Mouse (Mus musculus) midbrain, embryonic 12.5 days (tissue): ENCODE results near the gene Ddx41. TPM values are rescaled to one million over a fixed set of nuclear protein-coding genes. Genes with fewer than 3 reads are reported as not detected.

Experiments used
- ATAC-seq: fragments of 200-750 bp; cut with Nextera tagmentation; 2 replicates; pipeline ENCODE4 v1.8.0; 2017; ENCODE audit warnings: low read depth, moderate TSS enrichment, moderate library complexity; ENCODE audit not compliant: low FRiP score
- H3K27ac ChIP-seq: fragments of 300-500 bp; sonication (generic); replicated peaks from 2 replicates; pipeline ENCODE4 v1.5.1; 2016; ENCODE audit warnings: mild to moderate bottlenecking
- H3K27me3 ChIP-seq: fragments of 300-500 bp; sonication (generic); 2 replicates; pipeline ENCODE4 v1.6.1; 2016; ENCODE audit warnings: mild to moderate bottlenecking
- H3K36me3 ChIP-seq: fragments of 300-500 bp; sonication (generic); 2 replicates; pipeline ENCODE4 v1.6.1; 2016
- H3K4me1 ChIP-seq: fragments of 300-500 bp; sonication (generic); 2 replicates; pipeline ENCODE4 v1.6.1; 2016
- H3K4me2 ChIP-seq: fragments of 300-500 bp; sonication (generic); replicated peaks from 2 replicates; pipeline ENCODE4 v1.6.1; 2016; ENCODE audit warnings: mild to moderate bottlenecking, moderate library complexity
- H3K4me3 ChIP-seq: fragments of 300-500 bp; sonication (generic); 2 replicates; pipeline ENCODE4 v1.5.1; 2016; ENCODE audit warnings: mild to moderate bottlenecking
- H3K9ac ChIP-seq: fragments of 300-500 bp; sonication (generic); replicated peaks from 2 replicates; pipeline ENCODE4 v1.6.1; 2016; ENCODE audit warnings: mild to moderate bottlenecking, moderate library complexity
- H3K9me3 ChIP-seq: fragments of 300-500 bp; sonication (generic); 2 replicates; pipeline ENCODE4 v1.6.1; 2016; ENCODE audit warnings: mild to moderate bottlenecking
- WGBS: fragments of 180-500 bp; shearing (Covaris S2); methylation state at CpG from one replicate; pipeline ENCODE4 v1.1.7; 2016; 5-methylcytosine and 5-hydroxymethylcytosine counted together
- polyA plus RNA-seq: library from polyadenylated mRNA; unstranded; fragments of >200 nt; fragmentation: Nextera tagmentation; extraction: Ambion mirVana; gene quantifications from 2 replicates; pipeline ENCODE4 v1.2.1, GENCODE M21; 2016

Gene Ddx41
- polyA plus RNA-seq, 1 experiment from 2014 or later: 73.4 TPM

DNA sequence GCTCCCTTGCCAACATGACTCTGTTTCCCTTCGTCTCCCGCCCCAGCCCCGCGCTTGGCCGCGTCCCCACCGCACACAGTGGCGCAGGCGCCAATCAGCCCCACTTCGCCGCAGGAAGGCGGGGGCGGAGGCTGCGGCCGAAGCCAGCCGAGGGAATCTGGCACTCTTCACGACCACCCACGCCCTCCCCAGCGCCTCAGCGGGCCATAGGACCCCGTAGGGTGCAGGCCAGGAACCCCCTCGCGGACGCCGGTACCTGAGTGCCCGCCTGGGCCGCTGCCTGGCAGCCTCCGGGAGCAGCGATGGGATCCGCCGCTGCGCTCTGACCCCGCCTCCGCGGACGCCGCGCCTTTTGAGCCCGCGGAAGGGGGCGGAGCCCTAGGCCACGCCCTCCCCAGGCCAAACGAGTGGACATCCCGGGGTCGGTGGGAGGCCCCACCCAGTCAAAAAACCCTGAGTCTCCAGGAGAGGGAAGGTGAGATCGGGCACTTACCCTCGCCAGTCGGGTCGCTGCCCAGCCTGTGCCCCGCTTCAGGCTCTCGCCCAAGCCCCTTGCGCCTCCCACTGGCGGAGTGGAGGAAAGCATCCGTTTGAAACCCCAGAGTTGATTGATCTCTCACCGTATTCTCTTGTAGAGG is 23.2 kb downstream of the Ddx41 start, which contains the start of gene Pdlim7:
Gene Pdlim7 (minus strand): TSS at position 566 of the 638 bp plus-strand sequence.
- Histone ChIP-seq H3K9ac (peak within 1 kb of the TSS; percentile 83), H3K4me2 (peak within 1 kb of the TSS; percentile 79), H3K36me3 (peaks cover 12% of the 10 kb centered on the region), H3K4me3 (peak within 1 kb of the TSS; percentile 78), H3K4me1 (peaks cover 26% of the 10 kb centered on the region), H3K9me3 (no peaks in the 10 kb centered on the region), H3K27ac (peak within 1 kb of the TSS; percentile 72), H3K27me3 (peaks cover 13% of the 10 kb centered on the region; the same call in 1 of the 2 replicates)
- ATAC-seq: peak; percentile 71
- under 1% methylated on average over 53 of the region's 55 CpGs for WGBS

- Histone ChIP-seq H3K9me3 (no peaks in the 10 kb centered on the region), H3K4me2 (peak overlapping the region; percentile 79), H3K9ac (peak overlapping the region; percentile 83), H3K4me1 (peaks cover 26% of the 10 kb centered on the region), H3K27me3 (peaks cover 13% of the 10 kb centered on the region; the same call in 1 of the 2 replicates), H3K4me3 (peak overlapping the region; percentile 78), H3K36me3 (peaks cover 20% of the 10 kb centered on the region), H3K27ac (peak overlapping the region; percentile 72; the same call in 1 of the 2 replicates)
- 6% methylated on average over 24 of the region's 25 CpGs for WGBS
- peak; percentile 51 for ATAC-seq
Measured at GRCm38 (mm10) chr13:55512379-55513031, 24.0 kb downstream of the Ddx41 start.

DNA sequence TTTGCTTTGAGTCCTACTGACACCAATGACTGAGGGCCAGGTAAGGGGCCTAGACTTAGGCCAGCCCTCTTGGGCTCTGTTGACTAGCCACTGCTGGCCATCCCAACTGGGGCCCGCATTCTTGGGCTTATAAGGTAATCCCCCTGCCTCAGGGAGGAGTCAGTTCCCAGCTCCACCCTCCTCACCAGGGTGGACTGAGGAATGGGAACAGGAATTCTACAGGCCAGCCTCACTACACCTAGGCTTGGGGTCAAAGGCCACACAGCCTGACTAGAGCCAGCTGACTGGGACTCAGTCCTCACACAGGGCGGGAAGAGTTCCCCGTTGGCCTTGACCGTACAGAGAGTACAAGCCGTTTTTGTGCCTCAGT is 25.0 kb downstream of the Ddx41 start:
- Histone ChIP-seq H3K4me2 (peak overlapping the region; percentile 79), H3K36me3 (peaks cover 30% of the 10 kb centered on the region), H3K9ac (0 out of 2 replicates have a peak overlapping the region, but pooled peaks have one; percentile 26), H3K27me3 (peaks cover 13% of the 10 kb centered on the region; the same call in 1 of the 2 replicates), H3K4me1 (peaks cover 26% of the 10 kb centered on the region), H3K9me3 (no peaks in the 10 kb centered on the region), H3K27ac (peak overlapping the region; percentile 74), H3K4me3 (peak overlapping the region; percentile 78; the same call in 1 of the 2 replicates)
- ATAC-seq: no peak
- 27% methylated on average over 5 of the region's 5 CpGs for WGBS

- H3K36me3 ChIP-seq: peaks cover 36% of the 10 kb centered on the region
- H3K4me1 ChIP-seq: peaks cover 26% of the 10 kb centered on the region
- H3K27me3 ChIP-seq: peaks cover 13% of the 10 kb centered on the region; the same call in 1 of the 2 replicates
- H3K9ac ChIP-seq: peak overlapping the region; percentile 26; the same call in 1 of the 2 replicates
- ATAC-seq: peak; percentile 21; the same call in 1 of the 2 replicates
- H3K27ac ChIP-seq: peak overlapping the region; percentile 74
- H3K4me2 ChIP-seq: peak overlapping the region; percentile 79
- H3K4me3 ChIP-seq: 0 out of 2 replicates have a peak overlapping the region, but pooled peaks have one; percentile 9
- no peaks in the 10 kb centered on the region for H3K9me3 ChIP-seq
- 9% methylated on average over 6 of the region's 6 CpGs for WGBS
Measured at GRCm38 (mm10) chr13:55510668-55511491, 25.6 kb downstream of the Ddx41 start.

- ATAC-seq: no peak
- Histone ChIP-seq H3K4me2 (peak overlapping the region; percentile 79), H3K4me1 (peaks cover 26% of the 10 kb centered on the region), H3K9me3 (no peaks in the 10 kb centered on the region), H3K9ac (0 out of 2 replicates have a peak overlapping the region, but pooled peaks have one; percentile 24), H3K27ac (peak overlapping the region; percentile 52; the same call in 1 of the 2 replicates), H3K36me3 (peaks cover 42% of the 10 kb centered on the region), H3K27me3 (peaks cover 12% of the 10 kb centered on the region; the same call in 1 of the 2 replicates), H3K4me3 (0 out of 2 replicates have a peak overlapping the region, but pooled peaks have one; percentile 9)
- 46% methylated on average over 3 of the region's 3 CpGs for WGBS
Measured at GRCm38 (mm10) chr13:55510332-55510667, 26.2 kb downstream of the Ddx41 start.

GRCm38 (mm10) chr13:55508531-55508930 is 27.9 kb downstream of the Ddx41 start:
- Histone ChIP-seq H3K4me2 (no peak overlapping the region), H3K9me3 (no peaks in the 10 kb centered on the region), H3K9ac (no peak overlapping the region), H3K36me3 (peaks cover 59% of the 10 kb centered on the region), H3K27ac (no peak overlapping the region), H3K27me3 (no peaks in the 10 kb centered on the region), H3K4me1 (peaks cover 26% of the 10 kb centered on the region), H3K4me3 (no peak overlapping the region)
- no peak for ATAC-seq
- WGBS: 91% methylated on average over 10 of the region's 10 CpGs

- Histone ChIP-seq H3K4me3 (no peak overlapping the region), H3K9me3 (no peaks in the 10 kb centered on the region), H3K4me2 (no peak overlapping the region), H3K4me1 (peaks cover 26% of the 10 kb centered on the region), H3K27me3 (no peaks in the 10 kb centered on the region), H3K36me3 (peaks cover 65% of the 10 kb centered on the region), H3K9ac (no peak overlapping the region), H3K27ac (no peak overlapping the region)
- 58% methylated on average over 11 of the region's 11 CpGs for WGBS
- no peak for ATAC-seq
Measured at GRCm38 (mm10) chr13:55507877-55508276, 28.6 kb downstream of the Ddx41 start.

GRCm38 (mm10) chr13:55506697-55507096 is 29.8 kb downstream of the Ddx41 start:
- H3K4me1 ChIP-seq: peaks cover 17% of the 10 kb centered on the region
- peaks cover 72% of the 10 kb centered on the region for H3K36me3 ChIP-seq
- no peak overlapping the region for H3K27ac ChIP-seq
- WGBS: 91% methylated on average over 10 of the region's 10 CpGs
- H3K9ac ChIP-seq: no peak overlapping the region
- no peak overlapping the region for H3K4me3 ChIP-seq
- H3K9me3 ChIP-seq: no peaks in the 10 kb centered on the region
- H3K27me3 ChIP-seq: no peaks in the 10 kb centered on the region
- H3K4me2 ChIP-seq: no peak overlapping the region
- ATAC-seq: no peak

DNA sequence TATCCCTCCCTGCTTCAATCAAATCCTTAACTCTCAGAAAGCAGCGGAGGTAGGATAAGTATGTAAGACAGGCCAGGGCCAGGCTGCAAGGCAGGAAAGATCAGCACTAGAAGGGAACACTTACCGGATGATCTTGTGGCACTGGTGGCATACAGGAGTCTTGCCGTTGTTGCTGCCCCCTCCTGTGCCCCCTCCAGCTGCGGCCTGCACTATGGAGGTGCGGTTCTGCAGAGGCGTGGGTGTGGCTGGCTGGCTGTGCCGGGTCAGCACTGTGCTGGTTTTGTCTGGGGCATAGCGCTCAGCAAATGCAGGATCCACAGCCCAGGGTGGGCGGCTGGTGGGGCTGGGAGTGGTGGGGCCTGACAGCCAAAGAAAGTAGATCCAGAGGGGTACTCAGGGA is 30.6 kb downstream of the Ddx41 start:
- H3K4me3 ChIP-seq: no peak overlapping the region
- no peak overlapping the region for H3K9ac ChIP-seq
- no peak for ATAC-seq
- WGBS: 93% methylated on average over 9 of the region's 9 CpGs
- H3K4me1 ChIP-seq: peaks cover 8% of the 10 kb centered on the region
- no peaks in the 10 kb centered on the region for H3K27me3 ChIP-seq
- H3K4me2 ChIP-seq: no peak overlapping the region
- H3K9me3 ChIP-seq: no peaks in the 10 kb centered on the region
- H3K36me3 ChIP-seq: peaks cover 72% of the 10 kb centered on the region
- no peak overlapping the region for H3K27ac ChIP-seq

DNA sequence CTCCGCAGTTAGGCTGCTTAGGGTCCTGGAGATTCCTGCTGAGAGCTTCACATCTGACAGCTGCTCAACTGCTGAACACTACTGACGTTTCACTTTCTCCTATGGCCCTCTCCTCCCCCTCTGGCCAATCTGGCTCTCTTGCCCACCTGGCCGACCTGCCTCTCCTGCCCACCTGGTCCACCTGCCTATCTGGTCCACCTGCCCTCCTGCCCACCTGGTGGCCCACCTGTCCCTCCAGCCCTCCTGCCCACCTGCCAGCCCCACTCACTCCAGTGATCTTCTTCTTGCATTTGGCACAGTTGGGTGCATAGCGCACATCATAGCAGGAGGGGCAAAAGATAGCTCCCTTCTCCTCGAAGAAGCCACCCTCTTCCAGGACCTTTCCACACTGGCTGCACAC is 32.1 kb downstream of the Ddx41 start:
- Histone ChIP-seq H3K4me2 (no peak overlapping the region), H3K4me1 (no peaks in the 10 kb centered on the region), H3K4me3 (no peak overlapping the region), H3K9ac (no peak overlapping the region), H3K36me3 (peaks cover 74% of the 10 kb centered on the region), H3K9me3 (no peaks in the 10 kb centered on the region), H3K27me3 (no peaks in the 10 kb centered on the region), H3K27ac (no peak overlapping the region)
- WGBS: 87% methylated on average over 5 of the region's 5 CpGs
- ATAC-seq: no peak

GRCm38 (mm10) chr13:55502405-55502804 is 34.1 kb downstream of the Ddx41 start:
- H3K9me3 ChIP-seq: no peaks in the 10 kb centered on the region
- H3K9ac ChIP-seq: no peak overlapping the region
- H3K4me2 ChIP-seq: no peak overlapping the region
- no peaks in the 10 kb centered on the region for H3K27me3 ChIP-seq
- 90% methylated on average over 8 of the region's 8 CpGs for WGBS
- H3K4me1 ChIP-seq: peaks cover 3% of the 10 kb centered on the region
- no peak overlapping the region for H3K27ac ChIP-seq
- ATAC-seq: no peak
- H3K4me3 ChIP-seq: no peak overlapping the region
- peaks cover 68% of the 10 kb centered on the region for H3K36me3 ChIP-seq
